Mouse (Mus musculus): ENCODE data around the gene Osmr. TPM values are rescaled to one million over a fixed set of nuclear protein-coding genes. Genes with fewer than 3 reads are reported as not detected.

The Osmr gene
- 0.22 and 0.42 TPM in 2 replicates for polyA plus RNA-seq (2014; fragmentation: Nextera tagmentation; extraction: Ambion mirVana)

DNA sequence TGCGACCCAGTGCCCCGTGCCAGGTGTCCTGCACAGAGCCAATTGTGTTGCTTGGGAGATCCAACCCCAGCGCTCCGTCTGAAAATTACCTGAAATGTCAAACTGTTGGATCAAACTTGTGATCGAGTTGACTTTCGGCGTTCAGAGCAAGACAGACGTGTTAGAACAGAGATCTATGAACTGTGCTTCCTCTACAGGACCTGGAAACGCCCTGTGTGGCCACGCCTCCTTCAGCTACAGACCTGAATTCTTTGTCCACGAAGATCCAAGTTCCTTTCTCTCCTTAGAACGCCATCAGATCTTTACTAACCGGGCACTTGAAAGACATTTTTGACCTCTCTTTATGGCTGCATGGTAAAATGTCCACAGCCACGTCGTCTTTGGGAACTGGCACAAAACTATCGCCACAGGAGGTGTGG is at the start of gene Osmr:
TSS of gene Osmr (minus strand) at position 369 of the 419 bp plus-strand sequence.
- Histone ChIP-seq H3K27me3 (ENCODE audit: control insufficient read depth, insufficient read depth, low read length) (peaks cover 15% of the 10 kb centered on the region), H3K9me3 (replicated peaks; ENCODE audit: control insufficient read depth, low read length) (no peaks in the 10 kb centered on the region), H3K27ac (replicated peaks; ENCODE audit: low read depth, low read length) (no peak within 1 kb of the TSS), H3K4me1 (ENCODE audit: control insufficient read depth, insufficient read depth, low read length) (peaks cover 5% of the 10 kb centered on the region), H3K9ac (replicated peaks; ENCODE audit: low read length) (peak within 1 kb of the TSS; percentile 46), H3K4me3 (ENCODE audit: low read depth, low read length) (peak within 1 kb of the TSS; percentile 46), H3K4me2 (ENCODE audit: low read depth, low read length) (peak within 1 kb of the TSS; percentile 82), H3K36me3 (replicated peaks; ENCODE audit: control insufficient read depth, insufficient read depth, low read depth, low read length) (no peaks in the 10 kb centered on the region)
- ATAC-seq (replicated peaks; ENCODE audit: insufficient number of reproducible peaks, low FRiP score, low TSS enrichment, low read depth): no peak
- peak; percentile 45 for DNase-seq (ENCODE audit: low spot score)
- WGBS: 6% methylated on average over 16 of the region's 16 CpGs

DNA sequence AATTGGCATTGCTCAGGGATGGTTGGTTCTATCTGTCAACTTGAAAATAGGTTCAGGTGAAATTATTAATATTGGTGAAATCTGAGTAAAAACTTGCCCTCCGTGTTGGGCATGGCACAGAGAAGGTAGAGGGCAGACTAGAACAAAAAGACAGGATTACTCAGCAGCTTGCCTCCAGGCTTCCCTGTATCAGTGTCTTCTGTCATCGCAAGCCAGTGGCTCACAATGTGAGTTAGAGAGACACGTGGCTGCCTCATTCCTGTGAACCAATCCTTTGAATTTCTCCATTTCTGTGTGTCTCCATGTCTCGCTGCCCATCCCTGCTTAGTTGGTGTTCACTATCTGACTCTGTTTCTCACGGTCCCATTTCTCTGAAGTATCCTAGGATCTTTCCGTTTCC is 44.6 kb upstream of the Osmr start:
- Histone ChIP-seq H3K4me2 (ENCODE audit: low read depth, low read length) (no peak overlapping the region), H3K27me3 (ENCODE audit: control insufficient read depth, insufficient read depth, low read length) (no peaks in the 10 kb centered on the region), H3K4me3 (ENCODE audit: low read depth, low read length) (no peak overlapping the region), H3K27ac (replicated peaks; ENCODE audit: low read depth, low read length) (no peak overlapping the region), H3K4me1 (ENCODE audit: control insufficient read depth, insufficient read depth, low read length) (no peaks in the 10 kb centered on the region), H3K9me3 (replicated peaks; ENCODE audit: control insufficient read depth, low read length) (no peaks in the 10 kb centered on the region), H3K9ac (replicated peaks; ENCODE audit: low read length) (no peak overlapping the region), H3K36me3 (replicated peaks; ENCODE audit: control insufficient read depth, insufficient read depth, low read depth, low read length) (no peaks in the 10 kb centered on the region)
- no peak for DNase-seq (ENCODE audit: low spot score)
- no peak for ATAC-seq (replicated peaks; ENCODE audit: insufficient number of reproducible peaks, low FRiP score, low TSS enrichment, low read depth)
- 77% methylated on average over 6 of the region's 6 CpGs for WGBS

DNA sequence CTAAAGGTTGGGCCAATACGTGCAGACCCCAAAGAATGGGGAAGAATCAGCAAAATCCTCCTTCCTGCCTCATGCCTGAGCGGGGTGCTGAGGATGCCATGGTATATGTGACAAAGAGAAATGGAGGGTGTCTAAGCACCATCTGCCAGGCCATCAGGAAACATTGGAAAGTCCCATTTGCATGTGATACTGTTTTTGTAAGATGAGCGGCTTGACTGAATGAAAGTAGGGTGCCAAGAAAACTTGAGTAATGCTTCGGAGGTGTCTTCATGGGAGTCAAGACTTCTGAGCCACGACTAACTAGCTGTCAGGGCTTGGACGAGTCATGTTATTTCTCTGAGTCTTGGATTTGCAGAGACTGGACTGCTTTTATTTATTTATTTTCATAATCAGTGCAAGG is 39.4 kb upstream of the Osmr start:
- H3K4me1 ChIP-seq (ENCODE audit: control insufficient read depth, insufficient read depth, low read length): no peaks in the 10 kb centered on the region
- WGBS: 86% methylated on average over 6 of the region's 6 CpGs
- no peak overlapping the region for H3K4me3 ChIP-seq (ENCODE audit: low read depth, low read length)
- H3K4me2 ChIP-seq (ENCODE audit: low read depth, low read length): no peak overlapping the region
- DNase-seq (ENCODE audit: low spot score) (no peak), ATAC-seq (replicated peaks; ENCODE audit: insufficient number of reproducible peaks, low FRiP score, low TSS enrichment, low read depth) (no peak)
- H3K27ac ChIP-seq (replicated peaks; ENCODE audit: low read depth, low read length): no peak overlapping the region
- no peak overlapping the region for H3K9ac ChIP-seq (replicated peaks; ENCODE audit: low read length)
- no peaks in the 10 kb centered on the region for H3K36me3 ChIP-seq (replicated peaks; ENCODE audit: control insufficient read depth, insufficient read depth, low read depth, low read length)
- H3K9me3 ChIP-seq (replicated peaks; ENCODE audit: control insufficient read depth, low read length): no peaks in the 10 kb centered on the region
- no peaks in the 10 kb centered on the region; the same call in 1 of the 2 replicates for H3K27me3 ChIP-seq (ENCODE audit: control insufficient read depth, insufficient read depth, low read length)

DNA sequence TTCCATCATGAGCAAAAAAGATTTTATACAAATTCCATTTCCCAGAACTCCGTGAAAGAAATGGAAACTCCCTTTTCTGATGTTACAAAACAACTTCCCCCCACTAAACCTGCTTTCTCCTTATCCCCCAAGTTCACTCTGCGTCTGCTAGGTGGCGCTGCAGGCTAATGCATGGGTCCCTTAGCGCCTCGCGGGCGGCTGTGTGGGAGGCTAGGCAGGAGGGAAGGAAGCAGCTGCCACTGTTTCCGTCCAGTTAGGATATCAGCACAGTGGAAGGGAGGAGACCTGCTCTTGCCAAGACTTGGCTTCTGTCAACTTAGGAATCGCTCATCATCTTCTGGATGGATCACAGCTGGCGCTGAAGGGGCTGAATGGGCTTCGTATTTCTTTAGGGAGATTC is 34.9 kb upstream of the Osmr start:
- Histone ChIP-seq H3K4me1 (ENCODE audit: control insufficient read depth, insufficient read depth, low read length) (no peaks in the 10 kb centered on the region), H3K4me3 (ENCODE audit: low read depth, low read length) (no peak overlapping the region), H3K27me3 (ENCODE audit: control insufficient read depth, insufficient read depth, low read length) (no peaks in the 10 kb centered on the region; the same call in 1 of the 2 replicates), H3K27ac (replicated peaks; ENCODE audit: low read depth, low read length) (no peak overlapping the region), H3K9me3 (replicated peaks; ENCODE audit: control insufficient read depth, low read length) (no peaks in the 10 kb centered on the region), H3K4me2 (ENCODE audit: low read depth, low read length) (no peak overlapping the region), H3K9ac (replicated peaks; ENCODE audit: low read length) (0 out of 2 replicates have a peak overlapping the region, but pooled peaks have one; percentile 5), H3K36me3 (replicated peaks; ENCODE audit: control insufficient read depth, insufficient read depth, low read depth, low read length) (no peaks in the 10 kb centered on the region)
- 4% methylated on average over 11 of the region's 11 CpGs for WGBS
- DNase-seq (ENCODE audit: low spot score) (peak; percentile 92), ATAC-seq (replicated peaks; ENCODE audit: insufficient number of reproducible peaks, low FRiP score, low TSS enrichment, low read depth) (peak; percentile 88; the same call in 1 of the 2 replicates)

DNA sequence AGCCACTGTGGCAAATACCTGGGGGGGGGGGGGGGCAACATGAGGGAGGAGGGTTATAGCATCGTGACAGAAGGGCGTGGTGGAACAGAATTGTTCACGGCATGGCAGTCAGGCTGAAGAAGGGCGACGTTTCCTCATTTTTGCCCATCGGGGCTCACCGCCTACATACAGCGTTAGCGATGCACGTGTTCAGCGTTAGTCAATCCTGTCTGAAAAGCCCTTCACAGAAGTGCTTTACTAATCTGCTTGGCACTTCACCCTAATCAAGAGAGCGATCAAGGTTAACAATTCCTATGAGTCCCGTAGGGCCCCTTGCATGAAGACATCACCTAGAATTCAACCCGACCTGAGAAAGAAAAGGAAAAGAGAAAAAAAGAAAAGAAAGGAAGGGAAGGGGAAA is 34.3 kb upstream of the Osmr start:
- H3K4me1 ChIP-seq (ENCODE audit: control insufficient read depth, insufficient read depth, low read length): no peaks in the 10 kb centered on the region
- no peak overlapping the region for H3K9ac ChIP-seq (replicated peaks; ENCODE audit: low read length)
- no peak overlapping the region for H3K4me3 ChIP-seq (ENCODE audit: low read depth, low read length)
- no peaks in the 10 kb centered on the region for H3K9me3 ChIP-seq (replicated peaks; ENCODE audit: control insufficient read depth, low read length)
- DNase-seq (ENCODE audit: low spot score): no peak
- no peak for ATAC-seq (replicated peaks; ENCODE audit: insufficient number of reproducible peaks, low FRiP score, low TSS enrichment, low read depth)
- no peaks in the 10 kb centered on the region; the same call in 1 of the 2 replicates for H3K27me3 ChIP-seq (ENCODE audit: control insufficient read depth, insufficient read depth, low read length)
- no peak overlapping the region for H3K4me2 ChIP-seq (ENCODE audit: low read depth, low read length)
- H3K36me3 ChIP-seq (replicated peaks; ENCODE audit: control insufficient read depth, insufficient read depth, low read depth, low read length): no peaks in the 10 kb centered on the region
- WGBS: 70% methylated on average over 14 of the region's 14 CpGs
- H3K27ac ChIP-seq (replicated peaks; ENCODE audit: low read depth, low read length): no peak overlapping the region

DNA sequence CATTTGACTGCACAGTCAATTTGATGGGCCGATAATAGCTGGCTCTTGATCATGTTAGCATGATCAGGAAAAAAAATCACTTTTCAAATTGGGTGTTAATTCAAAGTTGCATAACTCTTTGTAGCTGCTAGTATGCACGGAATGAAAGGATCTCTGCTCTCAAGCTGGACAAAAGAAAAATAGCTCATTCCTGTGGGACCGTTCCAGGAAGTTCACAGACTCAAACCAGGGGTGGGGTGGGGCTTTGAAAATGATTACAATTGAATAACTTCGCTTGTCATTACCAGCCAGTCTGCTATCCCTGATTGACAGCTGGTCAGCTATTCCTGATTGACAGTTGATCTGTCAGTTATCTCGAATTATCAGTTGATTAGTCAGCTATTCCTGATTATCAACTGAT is 33.8 kb upstream of the Osmr start:
- Histone ChIP-seq H3K27me3 (ENCODE audit: control insufficient read depth, insufficient read depth, low read length) (no peaks in the 10 kb centered on the region; the same call in 1 of the 2 replicates), H3K9me3 (replicated peaks; ENCODE audit: control insufficient read depth, low read length) (no peaks in the 10 kb centered on the region), H3K36me3 (replicated peaks; ENCODE audit: control insufficient read depth, insufficient read depth, low read depth, low read length) (no peaks in the 10 kb centered on the region), H3K4me2 (ENCODE audit: low read depth, low read length) (no peak overlapping the region), H3K4me1 (ENCODE audit: control insufficient read depth, insufficient read depth, low read length) (no peaks in the 10 kb centered on the region), H3K4me3 (ENCODE audit: low read depth, low read length) (no peak overlapping the region), H3K9ac (replicated peaks; ENCODE audit: low read length) (no peak overlapping the region), H3K27ac (replicated peaks; ENCODE audit: low read depth, low read length) (no peak overlapping the region)
- DNase-seq (ENCODE audit: low spot score): no peak
- WGBS: 75% methylated on average over 5 of the region's 5 CpGs
- ATAC-seq (replicated peaks; ENCODE audit: insufficient number of reproducible peaks, low FRiP score, low TSS enrichment, low read depth): no peak

DNA sequence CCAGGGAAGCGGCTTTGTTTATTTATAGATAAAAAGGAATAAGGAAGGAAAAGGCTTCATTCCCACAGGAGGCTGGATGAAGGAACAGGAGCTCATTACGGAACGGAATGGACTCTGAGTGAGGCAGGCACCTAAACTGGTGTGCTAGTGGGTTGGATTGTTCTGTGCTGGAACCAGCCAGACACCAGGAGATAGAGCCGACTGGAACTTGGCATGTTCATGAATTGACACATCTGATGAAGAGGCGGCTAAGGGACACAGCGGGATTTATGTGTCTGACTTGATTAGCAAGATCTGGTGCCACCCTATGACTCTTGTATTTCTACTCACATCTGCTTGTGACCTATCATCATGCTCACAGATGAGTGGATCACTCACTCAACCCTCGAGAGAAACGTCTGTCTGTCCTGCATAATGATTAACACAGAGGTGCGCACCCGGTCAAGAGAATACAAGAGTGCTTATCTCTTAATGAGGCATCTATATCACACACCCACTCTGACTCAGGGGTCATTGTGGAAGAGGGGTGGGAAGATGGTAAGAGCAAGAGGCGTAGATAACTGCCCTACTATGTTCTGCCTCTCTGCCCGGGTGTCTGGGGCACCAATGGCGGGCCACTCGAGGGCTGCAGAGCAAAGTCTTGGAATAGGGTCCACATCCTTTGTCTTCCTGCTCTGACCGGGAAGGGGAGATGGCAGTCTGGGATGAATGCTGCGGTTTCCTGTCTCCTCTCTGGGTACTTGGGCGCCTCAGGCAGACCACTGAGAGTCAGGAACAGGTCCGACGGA is 31.7 kb upstream of the Osmr start:
- no peaks in the 10 kb centered on the region; the same call in 1 of the 2 replicates for H3K27me3 ChIP-seq (ENCODE audit: control insufficient read depth, insufficient read depth, low read length)
- no peaks in the 10 kb centered on the region for H3K36me3 ChIP-seq (replicated peaks; ENCODE audit: control insufficient read depth, insufficient read depth, low read depth, low read length)
- 85% methylated on average over 19 of the region's 19 CpGs for WGBS
- H3K9me3 ChIP-seq (replicated peaks; ENCODE audit: control insufficient read depth, low read length): no peaks in the 10 kb centered on the region
- H3K4me1 ChIP-seq (ENCODE audit: control insufficient read depth, insufficient read depth, low read length): no peaks in the 10 kb centered on the region
- no peak overlapping the region for H3K4me2 ChIP-seq (ENCODE audit: low read depth, low read length)
- H3K9ac ChIP-seq (replicated peaks; ENCODE audit: low read length): no peak overlapping the region
- no peak overlapping the region for H3K4me3 ChIP-seq (ENCODE audit: low read depth, low read length)
- DNase-seq (ENCODE audit: low spot score) (no peak), ATAC-seq (replicated peaks; ENCODE audit: insufficient number of reproducible peaks, low FRiP score, low TSS enrichment, low read depth) (no peak)
- no peak overlapping the region for H3K27ac ChIP-seq (replicated peaks; ENCODE audit: low read depth, low read length)

DNA sequence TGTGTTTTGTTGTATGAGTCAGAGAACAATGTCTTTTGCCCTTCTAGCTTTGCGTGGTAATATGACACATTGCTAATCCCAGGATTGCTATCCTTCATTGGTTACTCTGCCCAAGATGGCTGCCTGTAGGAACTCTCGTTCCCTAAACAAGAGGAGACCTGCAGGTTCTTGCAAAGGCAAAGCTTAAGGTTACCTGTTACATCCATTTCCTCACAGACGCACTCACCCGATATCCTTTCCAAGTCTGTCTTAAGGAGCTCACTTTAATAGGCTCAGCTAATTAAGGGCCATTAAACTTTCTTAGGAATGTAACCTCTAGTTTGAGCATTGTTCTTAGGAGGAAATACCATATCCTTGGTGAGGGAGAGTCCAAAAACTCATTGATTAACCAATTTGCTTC is 31.0 kb upstream of the Osmr start:
- no peaks in the 10 kb centered on the region for H3K4me1 ChIP-seq (ENCODE audit: control insufficient read depth, insufficient read depth, low read length)
- 74% methylated on average over 4 of the region's 4 CpGs for WGBS
- no peaks in the 10 kb centered on the region; the same call in 1 of the 2 replicates for H3K27me3 ChIP-seq (ENCODE audit: control insufficient read depth, insufficient read depth, low read length)
- no peak overlapping the region for H3K4me3 ChIP-seq (ENCODE audit: low read depth, low read length)
- H3K27ac ChIP-seq (replicated peaks; ENCODE audit: low read depth, low read length): no peak overlapping the region
- H3K9ac ChIP-seq (replicated peaks; ENCODE audit: low read length): no peak overlapping the region
- no peaks in the 10 kb centered on the region for H3K36me3 ChIP-seq (replicated peaks; ENCODE audit: control insufficient read depth, insufficient read depth, low read depth, low read length)
- DNase-seq (ENCODE audit: low spot score) (no peak), ATAC-seq (replicated peaks; ENCODE audit: insufficient number of reproducible peaks, low FRiP score, low TSS enrichment, low read depth) (no peak)
- no peak overlapping the region for H3K4me2 ChIP-seq (ENCODE audit: low read depth, low read length)
- no peaks in the 10 kb centered on the region for H3K9me3 ChIP-seq (replicated peaks; ENCODE audit: control insufficient read depth, low read length)
